Mouse (Mus musculus) brain, embryonic 18.5 days (tissue): ENCODE results near the gene Clec12b.

Experiments used
- DNase-seq: peaks from one replicate; pipeline ENCODE4 v3.0.0-alpha.2; 2012; ENCODE audit warnings: low read depth, low spot score

Gene Clec12b

DNA sequence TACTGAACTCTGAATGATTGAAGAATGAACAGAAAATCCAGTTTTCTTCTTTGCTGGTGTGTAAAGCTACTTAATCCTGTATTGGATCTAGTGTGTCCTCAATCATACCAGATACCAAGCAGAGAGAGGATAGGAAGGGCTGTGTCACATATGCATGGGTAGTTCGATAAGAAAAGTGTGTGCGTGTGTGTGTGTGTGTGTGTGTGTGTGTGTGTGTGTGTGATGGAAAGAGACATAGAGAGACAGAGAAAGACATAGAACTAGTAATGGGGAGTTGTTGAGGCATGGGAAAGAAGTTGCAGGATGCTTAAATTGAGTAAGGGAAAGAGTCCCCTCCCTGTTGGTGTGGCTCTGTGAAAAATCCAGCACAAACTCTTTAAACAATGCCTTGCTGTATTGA is at the start of gene Clec12b:
TSS of gene Clec12b (minus strand) at position 101 of the 400 bp plus-strand sequence.
- no peak for DNase-seq

DNA sequence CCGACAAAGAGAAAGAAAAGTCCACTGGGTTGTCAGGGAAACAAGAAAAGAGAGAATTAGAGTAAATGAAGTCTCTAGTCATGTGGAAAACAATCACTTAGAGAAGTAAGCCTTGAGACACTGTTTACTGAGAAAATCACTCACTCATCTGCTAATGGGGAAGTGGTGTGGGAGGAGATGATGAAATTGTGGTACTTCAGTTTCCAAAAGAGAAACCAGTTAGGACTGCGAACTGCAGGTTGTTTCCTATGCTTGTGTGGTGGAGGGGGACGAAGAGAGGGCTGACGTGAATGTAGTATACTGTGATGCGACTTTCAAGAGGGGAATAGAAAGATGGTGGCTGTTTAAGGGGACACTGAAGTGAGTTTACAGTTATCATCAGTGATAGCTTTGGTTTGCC is 48.6 kb upstream of the Clec12b start:
- DNase-seq = no peak

DNA sequence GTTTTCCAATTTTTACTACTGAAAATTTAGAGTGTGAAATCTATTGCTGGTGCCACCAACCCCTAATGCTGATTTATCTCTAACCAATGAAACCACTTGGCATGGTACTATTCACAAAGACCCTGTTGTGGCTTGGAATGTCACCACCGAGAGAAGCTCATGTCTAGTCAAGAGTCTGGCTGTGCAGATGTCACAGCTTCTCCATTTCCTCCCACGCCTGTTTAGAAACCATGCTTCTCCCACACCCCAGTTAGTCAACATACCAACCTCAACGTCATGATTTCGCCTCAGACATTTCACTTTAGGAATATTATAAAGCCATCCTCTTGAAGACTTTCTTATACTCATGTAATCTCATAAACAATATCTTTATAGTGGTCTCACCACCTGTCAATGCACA is 41.6 kb upstream of the Clec12b start:
- no peak for DNase-seq

DNA sequence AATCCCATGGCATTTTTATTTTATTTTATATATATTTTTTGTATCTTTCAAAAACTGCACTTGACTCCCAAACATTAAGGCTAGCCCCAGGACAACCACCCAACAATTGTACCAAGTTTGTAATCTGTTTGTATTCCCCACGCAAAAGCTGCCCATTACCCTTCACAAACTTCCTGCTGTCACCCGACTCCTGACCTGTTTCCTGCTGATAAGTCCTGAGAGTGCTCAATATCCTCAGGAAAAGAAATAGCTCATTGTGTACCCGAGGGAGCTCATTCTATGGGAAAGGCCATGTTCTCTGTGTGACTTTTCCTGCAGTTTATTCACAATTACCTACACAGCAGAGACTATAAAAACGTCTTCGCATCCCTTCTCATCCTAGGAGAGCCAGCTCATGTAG is 40.1 kb upstream of the Clec12b start:
- DNase-seq = no peak

DNA sequence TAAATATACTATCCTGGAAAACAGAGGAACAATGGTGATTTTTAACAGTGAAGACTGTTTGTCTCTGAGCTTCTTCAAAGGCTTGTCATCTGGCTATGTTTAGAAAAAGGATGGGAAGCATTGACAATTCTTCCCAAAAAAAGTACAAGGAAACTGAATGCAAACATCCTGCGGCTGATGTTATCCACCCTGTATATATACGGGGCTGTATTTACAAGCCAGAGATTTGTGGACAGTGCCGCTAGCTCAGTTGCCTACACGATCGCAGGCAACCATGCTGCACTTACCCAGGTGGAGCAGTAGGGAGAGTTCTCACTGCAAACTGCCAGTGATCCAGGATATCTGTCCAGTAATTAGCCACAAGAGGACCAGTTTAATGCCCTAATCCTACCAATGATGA is 39.5 kb upstream of the Clec12b start:
- no peak for DNase-seq

DNA sequence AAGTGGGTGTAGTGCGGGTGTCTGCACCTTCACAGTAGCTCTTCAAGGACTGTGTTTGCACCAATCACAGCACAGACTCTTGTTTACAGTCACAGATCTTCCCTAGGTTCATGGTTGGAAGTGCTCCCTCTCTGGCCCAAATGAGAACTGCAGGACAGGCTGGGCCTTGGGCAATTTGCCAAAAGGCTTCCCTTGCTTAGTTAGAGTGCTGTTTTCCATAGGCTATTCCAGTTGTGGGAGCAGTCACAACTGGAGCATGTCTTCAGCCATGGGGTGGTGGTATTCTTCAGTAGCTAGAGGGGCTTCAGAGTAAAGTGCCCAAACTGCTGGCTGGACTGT is 38.0 kb upstream of the Clec12b start:
- no peak for DNase-seq

DNA sequence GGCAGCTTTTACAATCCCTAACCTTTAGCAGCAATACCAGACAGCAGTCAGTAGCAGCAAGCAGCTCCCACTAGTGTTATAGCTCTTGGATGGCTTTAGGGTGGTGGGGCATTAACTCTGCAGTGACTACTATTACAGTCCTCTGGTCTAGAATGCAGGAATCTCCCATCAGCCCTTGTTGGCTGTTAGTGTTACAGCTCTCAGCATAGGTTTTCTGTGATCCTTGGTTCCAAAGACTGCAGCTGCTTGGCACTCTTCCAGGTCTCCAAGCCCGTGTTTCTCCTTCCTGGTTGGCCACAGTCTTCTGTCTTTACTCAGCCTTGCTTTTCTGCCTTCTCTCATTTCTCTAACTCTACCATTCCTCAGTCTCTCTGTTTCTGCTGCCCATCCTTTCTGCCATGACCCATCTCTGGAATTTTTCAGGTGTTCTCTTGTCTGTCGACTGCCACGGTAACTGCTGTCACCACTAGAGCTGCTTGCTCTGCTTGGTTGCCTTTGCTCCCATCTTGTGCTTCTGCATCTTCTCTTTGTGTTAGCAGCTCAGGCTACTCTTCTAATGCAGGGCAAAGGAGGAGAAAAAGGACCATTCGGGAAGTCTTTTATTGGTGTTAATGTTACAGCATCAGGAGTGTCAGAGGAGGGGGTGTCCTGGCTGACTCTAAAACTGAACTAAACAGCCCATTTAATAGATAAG is 37.5 kb upstream of the Clec12b start:
- no peak for DNase-seq

DNA sequence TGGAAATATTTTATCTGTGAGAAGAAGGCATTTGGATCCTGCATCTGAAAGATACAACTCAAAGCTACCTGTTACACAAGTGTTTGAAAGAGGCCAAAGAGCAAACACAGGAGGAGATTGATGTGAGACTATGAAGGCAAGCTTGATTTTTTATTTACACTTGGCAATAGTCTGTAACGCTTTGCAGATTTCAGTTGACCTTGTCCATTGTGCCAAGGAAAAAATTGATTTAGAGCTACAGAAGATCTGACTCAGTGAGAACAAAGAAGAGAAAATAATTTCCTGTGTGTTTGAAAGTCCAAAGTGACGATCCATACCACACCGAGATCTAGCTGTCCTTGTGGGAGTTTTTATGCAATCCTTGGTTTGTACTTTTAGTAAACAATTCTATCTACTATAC is 36.6 kb upstream of the Clec12b start:
- no peak for DNase-seq

DNA sequence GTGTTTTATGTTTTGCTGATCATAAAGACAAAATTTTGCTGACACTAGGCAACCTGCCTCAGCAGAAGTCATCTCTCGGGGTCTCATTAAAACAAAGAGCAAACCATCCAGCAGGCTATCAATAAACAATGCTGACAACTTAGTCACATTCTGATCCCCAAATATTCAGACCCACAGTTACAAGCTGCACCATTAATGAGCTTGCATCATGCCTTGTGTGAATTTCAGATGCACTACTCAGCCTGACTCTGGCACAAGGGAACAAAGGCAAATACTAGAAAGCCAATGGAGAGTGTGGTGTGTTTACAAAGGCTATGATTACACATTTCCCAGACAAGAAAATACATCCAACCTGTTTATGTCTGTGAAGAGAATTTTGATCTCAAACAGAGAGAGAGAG is 28.5 kb upstream of the Clec12b start:
- DNase-seq = no peak

DNA sequence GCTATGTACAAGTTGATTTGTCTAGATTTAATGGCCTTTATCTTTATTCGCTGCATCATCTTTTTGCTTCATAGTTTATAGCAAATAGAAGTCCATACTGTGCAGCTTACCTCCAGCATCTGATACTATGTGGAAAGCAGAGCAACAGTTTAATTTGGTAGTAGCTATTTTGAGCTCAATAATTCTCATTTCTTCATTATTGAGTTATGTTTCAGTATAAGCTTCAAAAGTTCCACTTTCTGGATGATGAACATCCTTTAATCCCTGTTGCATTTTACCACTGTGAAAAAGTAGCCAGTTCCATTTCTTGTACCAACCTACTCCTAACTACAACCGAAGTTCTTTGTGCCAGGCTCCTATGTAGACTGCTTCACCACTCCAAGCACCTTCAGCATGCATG is 22.9 kb upstream of the Clec12b start, which contains the start of gene Clec9a:
TSS of gene Clec9a (plus strand) at position 301 of the 400 bp plus-strand sequence.
- DNase-seq = no peak

DNA sequence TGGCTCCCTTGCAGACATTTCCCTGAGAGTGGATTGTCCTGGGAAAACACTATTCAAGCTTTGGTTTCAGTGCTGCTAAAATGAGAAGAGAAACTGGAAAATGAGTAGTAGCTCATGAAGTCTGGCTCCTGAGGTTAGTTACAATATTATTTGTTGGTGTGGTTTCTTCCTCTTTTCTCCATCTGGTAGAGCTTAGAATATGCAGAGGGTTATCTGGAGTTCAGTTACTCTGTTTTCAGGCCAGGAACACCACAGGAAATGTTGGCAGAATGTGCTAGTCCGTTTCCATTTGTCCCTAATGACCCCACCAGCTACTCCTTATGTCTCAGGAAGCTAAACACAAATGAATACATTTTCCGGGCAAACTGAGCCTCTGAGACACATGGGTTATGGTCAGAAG is 21.6 kb upstream of the Clec12b start:
- DNase-seq = no peak

DNA sequence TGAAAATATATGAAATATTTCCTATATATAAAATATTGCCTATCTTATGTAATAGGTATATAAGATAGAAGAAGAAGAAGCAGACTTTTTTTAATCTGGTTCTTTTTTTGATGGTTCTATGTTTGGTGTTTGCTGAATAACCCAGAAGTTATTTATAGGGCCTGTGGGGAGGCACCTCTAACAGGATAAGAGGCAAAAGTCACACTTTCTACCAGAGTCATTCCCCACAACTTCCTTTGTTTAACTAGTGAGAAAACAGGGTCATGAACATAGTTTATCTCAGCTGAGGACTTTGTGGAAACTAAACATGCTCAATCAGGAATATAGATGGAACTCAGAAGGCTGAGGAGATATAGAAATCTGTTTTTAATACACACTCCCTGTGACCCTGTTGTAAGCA is 20.3 kb upstream of the Clec12b start:
- DNase-seq = no peak

DNA sequence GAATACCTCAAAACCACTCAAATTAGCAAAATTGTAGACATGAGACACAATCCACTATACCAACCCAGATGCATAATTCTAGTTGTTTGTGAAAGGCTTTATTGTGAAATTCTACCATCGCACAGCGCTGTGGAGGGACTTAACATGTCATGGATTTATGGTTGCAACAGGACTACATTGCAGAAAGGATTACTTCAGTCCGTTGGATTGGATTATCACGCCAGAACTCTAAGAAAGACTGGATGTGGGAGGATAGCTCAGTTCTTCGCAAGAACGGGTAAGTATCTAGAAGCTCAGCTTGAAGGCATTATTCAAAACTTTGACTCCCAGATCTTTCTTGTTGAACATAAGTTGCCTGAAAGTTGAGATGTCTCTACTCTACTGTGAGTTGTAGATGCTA is 17.7 kb upstream of the Clec12b start:
- no peak for DNase-seq

DNA sequence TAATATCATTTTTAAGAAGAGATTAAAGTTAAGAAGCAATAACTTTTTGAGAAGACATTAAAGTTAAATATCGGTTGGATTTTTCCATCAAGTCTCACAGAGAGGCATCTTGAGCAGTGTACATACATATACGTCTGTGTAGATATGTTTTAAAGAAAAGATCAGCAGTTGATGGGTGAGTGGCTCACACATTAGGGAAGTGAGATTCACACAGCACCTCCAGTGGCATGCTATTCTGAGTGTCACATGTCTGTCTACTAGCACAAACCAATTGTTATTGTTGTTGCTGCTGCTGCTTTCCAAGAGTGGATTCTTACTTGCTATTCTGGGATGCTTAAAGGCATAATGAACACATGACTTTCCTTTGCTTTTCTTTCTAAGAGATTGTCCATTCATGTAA is 16.7 kb upstream of the Clec12b start:
- DNase-seq = no peak

DNA sequence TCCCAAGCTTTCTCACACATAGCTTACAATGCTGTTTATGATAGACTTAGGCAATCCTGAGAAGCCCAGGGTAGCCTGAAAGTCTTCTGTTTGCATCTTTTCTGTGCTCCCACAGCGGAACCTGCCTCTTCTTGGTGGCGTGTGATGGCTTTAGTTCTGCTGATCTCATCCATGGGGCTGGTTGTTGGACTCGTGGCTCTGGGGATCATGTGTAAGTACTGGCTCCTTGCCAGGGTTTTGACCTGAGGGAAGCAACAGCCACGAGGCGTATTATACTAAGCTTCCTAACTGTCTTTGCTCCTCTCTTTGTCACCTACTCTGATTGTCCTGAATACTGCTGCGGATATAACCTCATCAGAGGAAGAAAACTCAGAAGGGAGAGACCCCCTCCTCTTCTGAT is 14.3 kb upstream of the Clec12b start:
- no peak for DNase-seq

DNA sequence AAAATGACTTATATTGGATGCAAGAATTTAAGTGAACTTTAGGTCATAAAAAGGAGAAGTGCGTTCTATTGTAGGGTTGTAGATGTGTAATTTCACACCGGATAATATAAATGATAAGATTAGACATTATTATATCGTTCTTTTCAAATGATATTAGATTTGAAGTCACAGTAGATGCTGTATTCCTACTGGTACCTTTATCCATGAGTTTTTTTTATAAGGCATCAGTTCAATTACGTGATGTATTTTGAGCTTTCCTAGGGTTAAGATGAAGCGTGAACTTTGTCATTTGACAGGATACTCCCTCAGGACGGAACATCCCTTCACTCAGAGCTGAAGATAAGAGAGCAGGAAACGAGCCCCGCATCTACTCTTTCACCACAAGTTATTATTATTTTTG is 11.3 kb upstream of the Clec12b start, which contains the start of gene Clec1b:
TSS of gene Clec1b (plus strand) at position 301 of the 400 bp plus-strand sequence.
- DNase-seq = no peak

DNA sequence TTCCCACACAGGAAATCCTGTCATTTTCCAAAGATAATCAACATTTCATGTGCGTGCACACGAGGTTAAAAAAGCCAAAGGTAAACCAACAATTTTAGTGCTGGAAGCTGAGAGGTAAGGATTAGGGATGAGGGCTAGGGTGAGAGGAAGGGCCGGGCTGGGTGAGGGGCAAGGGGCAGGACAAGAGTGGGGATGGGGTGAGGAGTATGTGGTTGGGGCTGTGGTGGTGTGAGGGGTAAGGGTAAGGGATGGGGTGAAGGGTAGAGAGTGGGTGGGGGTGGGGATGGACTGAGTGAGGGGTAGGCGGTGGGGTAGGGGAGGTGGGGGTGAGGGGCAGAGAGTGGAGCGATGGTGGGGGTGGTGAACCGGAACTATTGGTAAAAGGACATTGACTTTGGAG is 8.1 kb upstream of the Clec12b start:
- DNase-seq = no peak

DNA sequence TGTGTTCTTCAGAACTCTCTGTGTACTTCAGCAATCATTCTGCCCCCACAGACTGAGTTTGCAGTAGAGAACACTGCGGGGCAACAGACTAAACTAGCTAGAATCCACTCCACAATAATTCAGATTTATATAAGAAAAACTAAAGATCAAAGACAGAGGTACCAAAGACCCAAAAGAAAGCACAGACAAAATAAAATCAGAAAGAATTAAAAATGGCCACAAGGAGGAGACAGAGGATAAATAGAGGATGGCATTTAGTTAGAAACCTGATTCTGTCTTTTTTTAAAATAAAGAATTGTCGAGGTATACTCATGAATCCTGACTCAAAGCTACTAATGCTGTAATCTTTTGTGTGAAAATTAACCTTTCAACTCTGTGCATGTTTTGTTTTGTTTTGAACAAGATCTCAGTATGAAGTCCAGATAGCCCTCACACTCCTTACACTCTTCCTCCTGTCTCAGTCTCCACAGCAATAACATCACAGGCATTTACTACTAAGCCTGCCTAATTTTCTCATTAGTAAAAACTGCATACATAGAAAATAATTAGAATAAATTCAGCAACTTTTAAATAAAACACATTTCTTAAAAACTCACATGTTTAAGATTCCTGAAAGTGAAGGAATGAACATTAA is 7.5 kb upstream of the Clec12b start:
- no peak for DNase-seq

DNA sequence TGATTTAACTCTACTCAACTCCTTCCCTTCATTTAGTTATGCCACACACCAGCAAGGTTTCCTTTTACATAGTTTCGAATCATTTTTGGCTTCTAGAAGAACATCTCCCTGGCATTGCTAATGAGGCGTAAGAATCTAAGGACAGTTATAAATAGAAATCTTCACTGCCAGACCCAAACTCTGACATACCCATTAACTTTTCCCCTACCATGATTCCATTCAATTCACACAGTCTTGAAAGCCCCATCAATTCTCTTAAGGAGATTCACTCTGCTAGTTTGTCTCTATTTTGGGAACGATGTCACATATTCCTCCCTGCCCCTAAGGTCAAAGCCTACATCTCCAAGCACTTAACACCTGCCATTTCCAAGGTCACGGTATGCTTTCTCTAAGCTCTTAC is 674 bp downstream of the Clec12b start:
- DNase-seq = no peak

DNA sequence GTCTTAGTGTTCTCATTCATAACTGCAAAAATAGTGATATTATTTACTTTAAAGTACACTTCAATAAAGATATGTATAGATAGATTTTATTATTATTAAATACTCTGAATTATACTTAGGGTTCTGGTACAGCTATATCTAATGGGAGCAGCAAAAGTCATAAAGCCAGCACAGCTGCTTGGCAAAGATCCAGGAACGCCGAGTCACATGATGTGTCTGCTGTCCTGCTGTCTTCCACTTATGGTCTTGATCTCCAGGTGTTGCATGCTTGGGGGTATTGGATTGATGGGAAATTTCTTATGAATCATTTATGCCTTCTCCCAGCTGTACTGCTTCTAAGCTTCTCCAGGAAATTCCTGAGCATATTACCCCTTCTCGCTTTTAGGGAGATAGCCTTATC is 2.2 kb downstream of the Clec12b start:
- DNase-seq = no peak

DNA sequence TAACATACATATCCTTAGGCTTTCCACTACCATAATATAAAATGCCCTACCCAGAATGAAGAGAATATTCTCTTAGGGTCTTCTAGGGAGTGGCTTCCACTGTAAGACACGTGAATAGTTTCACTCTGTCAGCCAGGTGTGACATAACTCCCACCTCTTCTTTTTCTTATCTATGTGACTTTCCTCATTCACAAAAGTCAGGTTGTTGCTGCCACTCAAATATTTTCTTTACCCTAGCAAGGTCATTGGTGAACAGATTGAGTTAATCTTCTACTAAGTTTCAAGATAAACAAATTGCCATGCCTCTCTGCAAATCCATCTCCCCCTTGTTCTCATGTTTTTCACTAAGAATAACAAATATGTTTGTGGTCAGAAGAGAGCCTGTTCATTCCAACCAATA is 3.9 kb downstream of the Clec12b start:
- DNase-seq = no peak

DNA sequence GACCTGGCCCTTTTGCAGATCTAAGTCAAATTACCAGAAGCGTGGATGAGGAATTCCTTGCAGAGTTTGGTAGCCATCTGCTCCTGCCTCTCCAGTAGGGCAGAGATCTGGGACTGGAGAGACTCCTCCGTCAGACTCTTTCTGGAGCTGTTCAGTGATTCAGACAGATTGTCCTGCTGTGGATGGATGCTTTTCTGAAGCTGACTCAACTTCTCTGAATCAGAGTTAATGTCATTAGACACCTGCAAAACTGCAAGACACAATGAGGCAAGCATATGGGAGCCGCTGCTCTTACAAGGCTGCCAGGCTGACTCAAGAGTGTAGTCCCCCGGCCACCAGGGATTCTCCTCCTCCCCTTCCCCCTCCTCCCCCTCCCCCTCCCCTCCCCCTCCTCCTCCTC is 5.2 kb downstream of the Clec12b start:
- no peak for DNase-seq

DNA sequence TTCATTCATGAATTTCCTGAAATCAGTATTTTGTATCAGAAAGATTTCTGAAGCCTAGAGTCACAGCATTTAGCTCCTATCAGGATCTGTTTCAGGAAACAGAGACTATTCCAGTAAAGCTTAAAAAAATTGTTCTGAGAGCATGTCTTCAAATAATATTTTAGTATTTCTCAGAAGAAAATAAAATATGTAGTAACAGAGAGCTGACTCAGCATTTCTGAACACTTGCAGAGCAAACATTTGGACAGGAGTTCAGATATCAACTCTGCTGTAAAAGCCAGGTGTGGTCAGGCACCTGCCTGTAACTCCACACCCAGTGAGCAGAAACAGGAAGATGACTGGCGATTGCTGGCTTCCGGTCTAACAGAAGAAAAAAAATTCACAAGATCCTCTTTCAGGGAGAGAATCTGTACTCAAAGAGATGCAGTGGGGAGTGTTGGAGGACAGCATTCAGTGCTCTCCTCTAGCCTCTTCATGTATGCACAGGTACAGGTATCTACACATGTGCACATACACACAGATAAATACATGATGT is 10.7 kb downstream of the Clec12b start:
- no peak for DNase-seq
